23 mouse cellular contexts compared by ENCODE assay signal in genomic region chr11:53734431-53734830, GRCm38 (mm10). TPM values are rescaled to one million over a fixed set of nuclear protein-coding genes. Genes with fewer than 3 reads are reported as not detected.
"Had no signal": no experiment of that assay in that cellular context is flagged by ENCODE, and none has a peak within 500 bp of the region (broad histone marks: within the 10 kb centered on the region; RNA-seq: fewer than 3 reads in every experiment).

No protein-coding gene starts in this region.

- H3K4me1 ChIP-seq: limb, embryonic 13.5 days; midbrain, embryonic 15.5 days; neural tube, embryonic 12.5 days had no signal

- DNase-seq: kidney, postnatal 14 days; left cerebral cortex, postnatal 4 days; lung, embryonic 14.5 days; lung, postnatal 10 days; right cerebral cortex, postnatal 4 days; spleen, adult 18-20 months; thymus, adult 2 months; thymus, postnatal 25 days had no signal

- H3K4me2 ChIP-seq: limb, embryonic 13.5 days; lung, embryonic 14.5 days; midbrain, embryonic 11.5 days; midbrain, embryonic 15.5 days; neural tube, embryonic 12.5 days had no signal

- H3K9ac ChIP-seq: limb, embryonic 13.5 days; liver, embryonic 15.5 days; lung, embryonic 14.5 days; midbrain, embryonic 15.5 days; neural tube, embryonic 12.5 days had no signal

- ATAC-seq: midbrain, embryonic 15.5 days had no signal

- H3K9me3 ChIP-seq: limb, embryonic 13.5 days; liver, embryonic 15.5 days; megakaryocyte, embryonic 14.5 days; midbrain, embryonic 15.5 days; neural tube, embryonic 12.5 days had no signal

- H3K4me3 ChIP-seq: limb, embryonic 13.5 days; liver, embryonic 15.5 days; megakaryocyte, embryonic 14.5 days; midbrain, embryonic 15.5 days; neural tube, embryonic 12.5 days had no signal

- H3K27me3 ChIP-seq: limb, embryonic 13.5 days; liver, embryonic 15.5 days; megakaryocyte, embryonic 14.5 days; midbrain, embryonic 15.5 days; neural tube, embryonic 12.5 days had no signal

- H3K27ac ChIP-seq: limb, embryonic 13.5 days; liver, embryonic 15.5 days; macrophage; midbrain, embryonic 15.5 days; neural tube, embryonic 12.5 days had no signal

- H3K36me3 ChIP-seq: limb, embryonic 13.5 days; liver, embryonic 15.5 days; midbrain, embryonic 15.5 days; neural tube, embryonic 12.5 days had no signal

RNA-seq across cellular contexts. Expression of gene Il5, which starts 13.8 kb away (rescaled TPM):
- total RNA-seq: layer of hippocampus, adult 8-10 months; layer of hippocampus, postnatal 14 days; left cerebral cortex, adult 18-20 months; left cerebral cortex, postnatal 4 days; monocyte, adult 5-6 weeks; neutrophil, adult 5-6 weeks had no signal
- polyA plus RNA-seq: kidney, embryonic 14.5 days; limb, embryonic 13.5 days; liver, adult 2 months; liver, embryonic 15.5 days; lung, embryonic 14.5 days; macrophage; midbrain, embryonic 11.5 days; midbrain, embryonic 15.5 days; neural tube, embryonic 12.5 days; stomach, embryonic 14.5 days had no signal

RNA-seq across cellular contexts. Expression of gene Gm17334, which starts 38.6 kb away (rescaled TPM):
- total RNA-seq: left cerebral cortex, postnatal 4 days; liver, adult 2 months; monocyte, adult 5-6 weeks; neutrophil, adult 5-6 weeks had no signal
- polyA plus RNA-seq: kidney, embryonic 14.5 days; macrophage; midbrain, embryonic 11.5 days; midbrain, embryonic 15.5 days; neural tube, embryonic 12.5 days had no signal
